Mouse (Mus musculus): ENCODE results near the gene Plagl2. TPM values are rescaled to one million over a fixed set of nuclear protein-coding genes. Genes with fewer than 3 reads are reported as not detected.

Plagl2 gene
- polyA plus RNA-seq (2014; fragmentation: Illumina TruSeq; extraction: RNeasy Lipid Tissue Mini Kit (QIAGEN cat#74804); ENCODE audit: low read depth, low replicate concordance), result 3.6 TPM

DNA sequence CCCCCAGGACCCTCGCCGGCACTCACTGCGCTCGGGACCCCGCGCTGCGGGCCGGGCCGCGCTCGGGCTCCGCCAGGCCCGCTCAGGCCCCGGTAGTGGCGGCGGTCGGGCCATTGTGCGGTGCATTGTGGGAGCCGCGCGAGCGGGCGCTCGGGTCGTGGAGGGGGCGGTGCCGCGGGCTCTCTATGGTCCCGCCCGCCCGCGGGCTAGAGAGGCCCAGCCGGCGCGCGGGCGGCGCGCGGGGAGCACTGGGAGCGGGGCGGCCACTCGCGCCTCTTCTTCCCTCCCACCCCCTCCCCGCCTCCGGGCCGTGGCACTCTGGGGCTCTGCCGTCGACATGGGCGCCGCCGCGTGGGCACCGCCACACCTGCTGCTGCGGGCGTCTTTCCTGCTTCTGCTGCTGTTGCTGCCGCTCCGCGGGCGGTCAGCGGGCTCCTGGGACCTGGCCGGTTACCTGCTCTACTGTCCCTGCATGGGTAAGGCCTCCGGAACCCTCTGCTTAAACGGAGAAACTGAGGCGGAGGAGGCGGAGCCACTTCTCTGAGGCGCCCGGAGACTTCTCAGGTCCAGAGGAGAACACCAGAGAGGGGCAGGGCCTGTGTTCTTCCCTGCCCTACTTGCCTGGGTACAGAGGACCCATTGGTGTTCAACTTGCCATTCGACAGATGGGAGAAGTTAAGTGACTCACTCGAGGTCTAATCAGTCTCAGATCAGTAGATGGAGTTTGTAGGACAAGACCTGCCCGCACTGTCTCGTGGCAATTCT, at the start of gene Plagl2, which contains the start of gene Pofut1:
Gene Plagl2, minus strand, starts transcription at position 177 of the 765 bp plus-strand sequence.
Gene Pofut1, plus strand, starts transcription at position 284 of the 765 bp plus-strand sequence.

DNA sequence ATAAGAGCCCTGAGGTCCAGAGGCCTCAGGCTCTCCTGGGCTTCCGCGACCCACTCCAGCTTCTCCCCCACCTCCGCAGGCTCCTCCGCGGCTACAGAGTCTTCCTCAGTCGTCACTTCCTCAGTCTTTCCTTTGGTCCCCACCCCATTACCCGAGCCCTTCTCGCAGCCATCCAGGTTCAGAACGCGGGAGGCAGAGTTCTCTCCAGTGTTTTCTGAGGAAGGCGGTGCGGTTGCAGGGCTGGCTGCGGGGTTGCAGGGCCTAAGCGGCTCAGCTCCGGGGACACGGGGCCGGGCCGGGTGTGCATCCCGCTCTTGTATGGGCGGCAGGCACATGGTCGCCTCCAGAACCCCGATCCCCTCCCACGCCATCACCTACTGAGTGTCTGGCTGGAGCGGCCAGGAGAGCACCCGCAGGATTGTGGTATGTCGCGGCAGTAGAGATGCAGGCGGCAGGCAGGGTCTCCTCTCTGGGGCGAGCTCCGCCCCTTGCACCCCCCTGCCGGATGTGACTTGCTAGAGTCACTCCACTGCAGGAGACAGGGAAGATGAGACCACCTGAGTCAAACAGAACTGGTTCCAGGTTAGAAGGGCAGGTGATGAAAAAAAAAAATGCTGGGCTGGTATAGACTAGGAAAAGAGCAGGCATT, 16.2 kb downstream of the Plagl2 start, which contains the start of gene Tspyl3:
Gene Tspyl3, minus strand, starts transcription at position 496 of the 649 bp plus-strand sequence.

Other genes starting within 250 kb of the Plagl2 start
- 197 TPM for gene Pdrg1, start 226.0 kb downstream of the Plagl2 start, polyA plus RNA-seq (2014; fragmentation: Illumina TruSeq; extraction: RNeasy Lipid Tissue Mini Kit (QIAGEN cat#74804); ENCODE audit: low read depth, low replicate concordance)
- gene Xkr7, start 209.6 kb downstream of the Plagl2 start, polyA plus RNA-seq (2014; fragmentation: Illumina TruSeq; extraction: RNeasy Lipid Tissue Mini Kit (QIAGEN cat#74804); ENCODE audit: low read depth, low replicate concordance), result not detected
- gene Ccm2l, start 175.5 kb downstream of the Plagl2 start, polyA plus RNA-seq (2014; fragmentation: Illumina TruSeq; extraction: RNeasy Lipid Tissue Mini Kit (QIAGEN cat#74804); ENCODE audit: low read depth, low replicate concordance), result 30.9 TPM
- 2.0 TPM for gene Hck, start 133.0 kb downstream of the Plagl2 start, polyA plus RNA-seq (2014; fragmentation: Illumina TruSeq; extraction: RNeasy Lipid Tissue Mini Kit (QIAGEN cat#74804); ENCODE audit: low read depth, low replicate concordance)
- 38.6 TPM for gene Tm9sf4, start 80.1 kb downstream of the Plagl2 start, polyA plus RNA-seq (2014; fragmentation: Illumina TruSeq; extraction: RNeasy Lipid Tissue Mini Kit (QIAGEN cat#74804); ENCODE audit: low read depth, low replicate concordance)
- 1.5 TPM for gene Tspyl3, start 16.0 kb downstream of the Plagl2 start, polyA plus RNA-seq (2014; fragmentation: Illumina TruSeq; extraction: RNeasy Lipid Tissue Mini Kit (QIAGEN cat#74804); ENCODE audit: low read depth, low replicate concordance)
- gene Pofut1, start 107 bp upstream of the Plagl2 start, polyA plus RNA-seq (2014; fragmentation: Illumina TruSeq; extraction: RNeasy Lipid Tissue Mini Kit (QIAGEN cat#74804); ENCODE audit: low read depth, low replicate concordance), result 11.8 TPM
- 7.7 TPM for gene Kif3b, start 50.0 kb upstream of the Plagl2 start, polyA plus RNA-seq (2014; fragmentation: Illumina TruSeq; extraction: RNeasy Lipid Tissue Mini Kit (QIAGEN cat#74804); ENCODE audit: low read depth, low replicate concordance)
- 13.9 TPM for gene Asxl1, start 104.4 kb upstream of the Plagl2 start, polyA plus RNA-seq (2014; fragmentation: Illumina TruSeq; extraction: RNeasy Lipid Tissue Mini Kit (QIAGEN cat#74804); ENCODE audit: low read depth, low replicate concordance)

Data from heart, adult 10 weeks (tissue).